Mouse (Mus musculus): ENCODE results near the gene Wnt11. TPM values are rescaled to one million over a fixed set of nuclear protein-coding genes. Genes with fewer than 3 reads are reported as not detected.

Wnt11 gene
- polyA plus RNA-seq, 1 experiment from 2014 or later, result 12.3 TPM

- peak; percentile 34; the same call in 1 of the 2 replicates for ATAC-seq (ENCODE audit: low read depth)
- H3K27ac ChIP-seq (ENCODE audit: low read length), result 0 out of 2 replicates have a peak overlapping the region, but pooled peaks have one; percentile 1
- no peaks in the 10 kb centered on the region for H3K36me3 ChIP-seq (ENCODE audit: control insufficient read depth, insufficient read depth, low read length)
- no peak overlapping the region for H3K4me3 ChIP-seq (ENCODE audit: low read length)
- H3K27me3 ChIP-seq (ENCODE audit: control insufficient read depth, insufficient read depth, low read depth, low read length), result no peaks in the 10 kb centered on the region
- no peaks in the 10 kb centered on the region for H3K9me3 ChIP-seq (ENCODE audit: control insufficient read depth, low read length)
- no peak overlapping the region for H3K4me2 ChIP-seq (ENCODE audit: low read depth, low read length)
- no peak overlapping the region; the same call in 1 of the 2 replicates for H3K9ac ChIP-seq (ENCODE audit: low read length)
- H3K4me1 ChIP-seq (replicated peaks; ENCODE audit: control insufficient read depth, insufficient read depth, low read length), result peaks cover 18% of the 10 kb centered on the region
- WGBS, result 20% methylated on average over 3 of the region's 3 CpGs
These were observed 36.8 kb upstream of the Wnt11 start for GRCm38 (mm10) chr7:98798134-98798417.

- no peak overlapping the region for H3K4me2 ChIP-seq (ENCODE audit: low read depth, low read length)
- no peaks in the 10 kb centered on the region for H3K36me3 ChIP-seq (ENCODE audit: control insufficient read depth, insufficient read depth, low read length)
- WGBS, result 58% methylated on average over 8 of the region's 8 CpGs
- no peaks in the 10 kb centered on the region for H3K9me3 ChIP-seq (ENCODE audit: control insufficient read depth, low read length)
- H3K4me3 ChIP-seq (ENCODE audit: low read length), result no peak overlapping the region
- no peak for ATAC-seq (ENCODE audit: low read depth)
- H3K27ac ChIP-seq (ENCODE audit: low read length), result no peak overlapping the region
- H3K27me3 ChIP-seq (ENCODE audit: control insufficient read depth, insufficient read depth, low read depth, low read length), result no peaks in the 10 kb centered on the region
- peaks cover 24% of the 10 kb centered on the region for H3K4me1 ChIP-seq (replicated peaks; ENCODE audit: control insufficient read depth, insufficient read depth, low read length)
- no peak overlapping the region for H3K9ac ChIP-seq (ENCODE audit: low read length)
These were observed 34.5 kb upstream of the Wnt11 start for GRCm38 (mm10) chr7:98800435-98800834.

- Histone ChIP-seq H3K4me3 (ENCODE audit: low read length) (no peak overlapping the region), H3K27me3 (ENCODE audit: control insufficient read depth, insufficient read depth, low read depth, low read length) (no peaks in the 10 kb centered on the region), H3K36me3 (ENCODE audit: control insufficient read depth, insufficient read depth, low read length) (no peaks in the 10 kb centered on the region), H3K9ac (ENCODE audit: low read length) (no peak overlapping the region), H3K4me2 (ENCODE audit: low read depth, low read length) (no peak overlapping the region), H3K4me1 (replicated peaks; ENCODE audit: control insufficient read depth, insufficient read depth, low read length) (peaks cover 24% of the 10 kb centered on the region), H3K9me3 (ENCODE audit: control insufficient read depth, low read length) (no peaks in the 10 kb centered on the region), H3K27ac (ENCODE audit: low read length) (no peak overlapping the region)
- WGBS, result 45% methylated on average over 7 of the region's 7 CpGs
- ATAC-seq (ENCODE audit: low read depth), result no peak
These were observed 33.8 kb upstream of the Wnt11 start for GRCm38 (mm10) chr7:98801086-98801485.

- no peak overlapping the region for H3K27ac ChIP-seq (ENCODE audit: low read length)
- no peak overlapping the region for H3K4me2 ChIP-seq (ENCODE audit: low read depth, low read length)
- H3K9me3 ChIP-seq (ENCODE audit: control insufficient read depth, low read length), result no peaks in the 10 kb centered on the region
- H3K4me3 ChIP-seq (ENCODE audit: low read length), result no peak overlapping the region
- H3K4me1 ChIP-seq (replicated peaks; ENCODE audit: control insufficient read depth, insufficient read depth, low read length), result peaks cover 16% of the 10 kb centered on the region
- H3K27me3 ChIP-seq (ENCODE audit: control insufficient read depth, insufficient read depth, low read depth, low read length), result no peaks in the 10 kb centered on the region
- WGBS, result 76% methylated on average over 9 of the region's 9 CpGs
- no peak overlapping the region for H3K9ac ChIP-seq (ENCODE audit: low read length)
- H3K36me3 ChIP-seq (ENCODE audit: control insufficient read depth, insufficient read depth, low read length), result no peaks in the 10 kb centered on the region
- ATAC-seq (ENCODE audit: low read depth), result no peak
These were observed 31.7 kb upstream of the Wnt11 start for GRCm38 (mm10) chr7:98803181-98803580.

GRCm38 (mm10) chr7:98804841-98805772 lies 29.8 kb upstream of the Wnt11 start:
- H3K4me1 ChIP-seq (replicated peaks; ENCODE audit: control insufficient read depth, insufficient read depth, low read length), result peaks cover 9% of the 10 kb centered on the region; the same call in 1 of the 2 replicates
- H3K9me3 ChIP-seq (ENCODE audit: control insufficient read depth, low read length), result no peaks in the 10 kb centered on the region
- no peak overlapping the region for H3K9ac ChIP-seq (ENCODE audit: low read length)
- WGBS, result 61% methylated on average over 12 of the region's 12 CpGs
- H3K36me3 ChIP-seq (ENCODE audit: control insufficient read depth, insufficient read depth, low read length), result no peaks in the 10 kb centered on the region
- no peak for ATAC-seq (ENCODE audit: low read depth)
- no peak overlapping the region for H3K4me3 ChIP-seq (ENCODE audit: low read length)
- H3K4me2 ChIP-seq (ENCODE audit: low read depth, low read length), result no peak overlapping the region
- H3K27me3 ChIP-seq (ENCODE audit: control insufficient read depth, insufficient read depth, low read depth, low read length), result no peaks in the 10 kb centered on the region
- no peak overlapping the region for H3K27ac ChIP-seq (ENCODE audit: low read length)

GRCm38 (mm10) chr7:98806961-98807360 lies 28.0 kb upstream of the Wnt11 start:
- no peak overlapping the region for H3K9ac ChIP-seq (ENCODE audit: low read length)
- no peak for ATAC-seq (ENCODE audit: low read depth)
- peaks cover 12% of the 10 kb centered on the region; the same call in 1 of the 2 replicates for H3K4me1 ChIP-seq (replicated peaks; ENCODE audit: control insufficient read depth, insufficient read depth, low read length)
- WGBS, result 70% methylated on average over 3 of the region's 3 CpGs
- H3K9me3 ChIP-seq (ENCODE audit: control insufficient read depth, low read length), result no peaks in the 10 kb centered on the region
- no peak overlapping the region for H3K27ac ChIP-seq (ENCODE audit: low read length)
- H3K4me2 ChIP-seq (ENCODE audit: low read depth, low read length), result no peak overlapping the region
- H3K27me3 ChIP-seq (ENCODE audit: control insufficient read depth, insufficient read depth, low read depth, low read length), result no peaks in the 10 kb centered on the region
- no peak overlapping the region for H3K4me3 ChIP-seq (ENCODE audit: low read length)
- H3K36me3 ChIP-seq (ENCODE audit: control insufficient read depth, insufficient read depth, low read length), result no peaks in the 10 kb centered on the region

- no peak overlapping the region for H3K4me3 ChIP-seq (ENCODE audit: low read length)
- H3K9me3 ChIP-seq (ENCODE audit: control insufficient read depth, low read length), result no peaks in the 10 kb centered on the region
- no peak for ATAC-seq (ENCODE audit: low read depth)
- H3K27me3 ChIP-seq (ENCODE audit: control insufficient read depth, insufficient read depth, low read depth, low read length), result no peaks in the 10 kb centered on the region
- H3K4me1 ChIP-seq (replicated peaks; ENCODE audit: control insufficient read depth, insufficient read depth, low read length), result peaks cover 19% of the 10 kb centered on the region
- H3K4me2 ChIP-seq (ENCODE audit: low read depth, low read length), result no peak overlapping the region
- 75% methylated on average over 6 of the region's 6 CpGs for WGBS
- no peak overlapping the region for H3K27ac ChIP-seq (ENCODE audit: low read length)
- no peak overlapping the region for H3K9ac ChIP-seq (ENCODE audit: low read length)
- no peaks in the 10 kb centered on the region for H3K36me3 ChIP-seq (ENCODE audit: control insufficient read depth, insufficient read depth, low read length)
These were observed 25.5 kb upstream of the Wnt11 start for GRCm38 (mm10) chr7:98809372-98809771.

GRCm38 (mm10) chr7:98810619-98811018 lies 24.3 kb upstream of the Wnt11 start:
- H3K4me3 ChIP-seq (ENCODE audit: low read length), result no peak overlapping the region
- no peak overlapping the region for H3K4me2 ChIP-seq (ENCODE audit: low read depth, low read length)
- no peak for ATAC-seq (ENCODE audit: low read depth)
- no peaks in the 10 kb centered on the region for H3K36me3 ChIP-seq (ENCODE audit: control insufficient read depth, insufficient read depth, low read length)
- no peaks in the 10 kb centered on the region for H3K27me3 ChIP-seq (ENCODE audit: control insufficient read depth, insufficient read depth, low read depth, low read length)
- no peaks in the 10 kb centered on the region for H3K9me3 ChIP-seq (ENCODE audit: control insufficient read depth, low read length)
- WGBS, result 85% methylated on average over 2 of the region's 2 CpGs
- H3K4me1 ChIP-seq (replicated peaks; ENCODE audit: control insufficient read depth, insufficient read depth, low read length), result peaks cover 14% of the 10 kb centered on the region
- H3K9ac ChIP-seq (ENCODE audit: low read length), result no peak overlapping the region
- no peak overlapping the region for H3K27ac ChIP-seq (ENCODE audit: low read length)

GRCm38 (mm10) chr7:98820501-98820900 lies 14.4 kb upstream of the Wnt11 start:
- 91% methylated on average over 1 of the region's 1 CpGs for WGBS
- Histone ChIP-seq H3K4me2 (ENCODE audit: low read depth, low read length) (no peak overlapping the region), H3K4me1 (replicated peaks; ENCODE audit: control insufficient read depth, insufficient read depth, low read length) (peaks cover 28% of the 10 kb centered on the region), H3K27me3 (ENCODE audit: control insufficient read depth, insufficient read depth, low read depth, low read length) (no peaks in the 10 kb centered on the region), H3K9me3 (ENCODE audit: control insufficient read depth, low read length) (no peaks in the 10 kb centered on the region), H3K9ac (ENCODE audit: low read length) (no peak overlapping the region), H3K27ac (ENCODE audit: low read length) (no peak overlapping the region), H3K36me3 (ENCODE audit: control insufficient read depth, insufficient read depth, low read length) (no peaks in the 10 kb centered on the region), H3K4me3 (ENCODE audit: low read length) (no peak overlapping the region)
- ATAC-seq (ENCODE audit: low read depth), result no peak

All from lung, embryonic 16.5 days (tissue).